Mouse (Mus musculus): ENCODE results near the gene Mlip. TPM values are rescaled to one million over a fixed set of nuclear protein-coding genes. Genes with fewer than 3 reads are reported as not detected.

The Mlip gene
- polyA plus RNA-seq, 1 experiment: not detected

GRCm38 (mm10) chr9:77272727-77273126 is 80.0 kb downstream of the Mlip start:
- Histone ChIP-seq H3K4me1 (ENCODE audit: control insufficient read depth, insufficient read depth, low read length) (peaks cover 3% of the 10 kb centered on the region; the same call in 1 of the 2 replicates), H3K27ac (ENCODE audit: insufficient read depth, low read depth, low read length) (no peak overlapping the region), H3K4me3 (ENCODE audit: insufficient read depth, low read depth, low read length) (no peak overlapping the region)
- 97% methylated on average over 4 of the region's 4 CpGs for WGBS
- TF ChIP-seq CTCF (IDR thresholded peaks at IDR 0.05; ENCODE audit: insufficient read depth, low read depth, low read length) (no peak), POLR2A (IDR thresholded peaks at IDR 0.05; ENCODE audit: insufficient read depth, low read depth, low read length) (no peak)

- 52% methylated on average over 4 of the region's 4 CpGs for WGBS
- Histone ChIP-seq H3K4me3 (ENCODE audit: insufficient read depth, low read depth, low read length) (no peak overlapping the region), H3K4me1 (ENCODE audit: control insufficient read depth, insufficient read depth, low read length) (no peaks in the 10 kb centered on the region), H3K27ac (ENCODE audit: insufficient read depth, low read depth, low read length) (no peak overlapping the region)
- TF ChIP-seq CTCF (IDR thresholded peaks at IDR 0.05; ENCODE audit: insufficient read depth, low read depth, low read length): no peak
- TF ChIP-seq POLR2A (IDR thresholded peaks at IDR 0.05; ENCODE audit: insufficient read depth, low read depth, low read length): no peak
These were observed 87.3 kb downstream of the Mlip start for GRCm38 (mm10) chr9:77265268-77266017.

GRCm38 (mm10) chr9:77259052-77259451 is 93.7 kb downstream of the Mlip start:
- TF ChIP-seq POLR2A (IDR thresholded peaks at IDR 0.05; ENCODE audit: insufficient read depth, low read depth, low read length) (no peak), CTCF (IDR thresholded peaks at IDR 0.05; ENCODE audit: insufficient read depth, low read depth, low read length) (no peak)
- 86% methylated on average over 4 of the region's 4 CpGs for WGBS
- H3K27ac ChIP-seq (ENCODE audit: insufficient read depth, low read depth, low read length): no peak overlapping the region
- no peaks in the 10 kb centered on the region for H3K4me1 ChIP-seq (ENCODE audit: control insufficient read depth, insufficient read depth, low read length)
- no peak overlapping the region for H3K4me3 ChIP-seq (ENCODE audit: insufficient read depth, low read depth, low read length)

GRCm38 (mm10) chr9:77258265-77258664 is 94.5 kb downstream of the Mlip start:
- no peaks in the 10 kb centered on the region for H3K4me1 ChIP-seq (ENCODE audit: control insufficient read depth, insufficient read depth, low read length)
- no peak overlapping the region for H3K27ac ChIP-seq (ENCODE audit: insufficient read depth, low read depth, low read length)
- WGBS: 85% methylated on average over 6 of the region's 6 CpGs
- H3K4me3 ChIP-seq (ENCODE audit: insufficient read depth, low read depth, low read length): no peak overlapping the region
- TF ChIP-seq CTCF (IDR thresholded peaks at IDR 0.05; ENCODE audit: insufficient read depth, low read depth, low read length): no peak
- TF ChIP-seq POLR2A (IDR thresholded peaks at IDR 0.05; ENCODE audit: insufficient read depth, low read depth, low read length): no peak

- WGBS: 97% methylated on average over 3 of the region's 3 CpGs
- Histone ChIP-seq H3K4me3 (ENCODE audit: insufficient read depth, low read depth, low read length) (no peak overlapping the region), H3K27ac (ENCODE audit: insufficient read depth, low read depth, low read length) (no peak overlapping the region), H3K4me1 (ENCODE audit: control insufficient read depth, insufficient read depth, low read length) (peaks cover 3% of the 10 kb centered on the region; the same call in 1 of the 2 replicates)
- TF ChIP-seq POLR2A (IDR thresholded peaks at IDR 0.05; ENCODE audit: insufficient read depth, low read depth, low read length) (no peak), CTCF (IDR thresholded peaks at IDR 0.05; ENCODE audit: insufficient read depth, low read depth, low read length) (no peak)
These were observed 98.3 kb downstream of the Mlip start for GRCm38 (mm10) chr9:77254514-77254913.

- no peak overlapping the region for H3K27ac ChIP-seq (ENCODE audit: insufficient read depth, low read depth, low read length)
- WGBS: 91% methylated on average over 4 of the region's 4 CpGs
These were observed 100.0 kb downstream of the Mlip start for GRCm38 (mm10) chr9:77252761-77253160.

GRCm38 (mm10) chr9:77252134-77252533 is 100.6 kb downstream of the Mlip start:
- H3K4me1 ChIP-seq (ENCODE audit: control insufficient read depth, insufficient read depth, low read length): peaks cover 3% of the 10 kb centered on the region; the same call in 1 of the 2 replicates
- peak overlapping the region; percentile 50; the same call in 1 of the 2 replicates for H3K4me3 ChIP-seq (ENCODE audit: insufficient read depth, low read depth, low read length)
- WGBS: 20% methylated on average over 7 of the region's 7 CpGs
- TF ChIP-seq POLR2A (IDR thresholded peaks at IDR 0.05; ENCODE audit: insufficient read depth, low read depth, low read length): no peak
- no peak for TF ChIP-seq CTCF (IDR thresholded peaks at IDR 0.05; ENCODE audit: insufficient read depth, low read depth, low read length)
- peak overlapping the region; percentile 58; the same call in 1 of the 2 replicates for H3K27ac ChIP-seq (ENCODE audit: insufficient read depth, low read depth, low read length)

More at GRCm38 (mm10) chr9:77252761-77253160, 100.0 kb downstream of the Mlip start:
- no peak for TF ChIP-seq POLR2A (IDR thresholded peaks at IDR 0.05; ENCODE audit: insufficient read depth, low read depth, low read length)
- no peak for TF ChIP-seq CTCF (IDR thresholded peaks at IDR 0.05; ENCODE audit: insufficient read depth, low read depth, low read length)
- Histone ChIP-seq H3K4me1 (ENCODE audit: control insufficient read depth, insufficient read depth, low read length) (peaks cover 3% of the 10 kb centered on the region; the same call in 1 of the 2 replicates), H3K4me3 (ENCODE audit: insufficient read depth, low read depth, low read length) (no peak overlapping the region)

GRCm38 (mm10) chr9:77251511-77252112 is 101.2 kb downstream of the Mlip start:
- peak overlapping the region; percentile 50 for H3K4me3 ChIP-seq (ENCODE audit: insufficient read depth, low read depth, low read length)

GRCm38 (mm10) chr9:77198250-77198649 is 154.5 kb downstream of the Mlip start:
- no peaks in the 10 kb centered on the region for H3K4me1 ChIP-seq (ENCODE audit: control insufficient read depth, insufficient read depth, low read length)
- WGBS: 67% methylated on average over 1 of the region's 1 CpGs
- H3K4me3 ChIP-seq (ENCODE audit: insufficient read depth, low read depth, low read length): no peak overlapping the region
- TF ChIP-seq CTCF (IDR thresholded peaks at IDR 0.05; ENCODE audit: insufficient read depth, low read depth, low read length): no peak
- TF ChIP-seq POLR2A (IDR thresholded peaks at IDR 0.05; ENCODE audit: insufficient read depth, low read depth, low read length): no peak
- H3K27ac ChIP-seq (ENCODE audit: insufficient read depth, low read depth, low read length): no peak overlapping the region

More at GRCm38 (mm10) chr9:77251511-77252112, 101.2 kb downstream of the Mlip start:
- no peak for TF ChIP-seq POLR2A (IDR thresholded peaks at IDR 0.05; ENCODE audit: insufficient read depth, low read depth, low read length)
- TF ChIP-seq CTCF (IDR thresholded peaks at IDR 0.05; ENCODE audit: insufficient read depth, low read depth, low read length): no peak
- H3K4me1 ChIP-seq (ENCODE audit: control insufficient read depth, insufficient read depth, low read length): peaks cover 3% of the 10 kb centered on the region; the same call in 1 of the 2 replicates
- WGBS: 38% methylated on average over 17 of the region's 18 CpGs
- peak overlapping the region; percentile 58 for H3K27ac ChIP-seq (ENCODE audit: insufficient read depth, low read depth, low read length)

All from olfactory bulb, adult 2 months (tissue).